In the genomic region with DNA sequence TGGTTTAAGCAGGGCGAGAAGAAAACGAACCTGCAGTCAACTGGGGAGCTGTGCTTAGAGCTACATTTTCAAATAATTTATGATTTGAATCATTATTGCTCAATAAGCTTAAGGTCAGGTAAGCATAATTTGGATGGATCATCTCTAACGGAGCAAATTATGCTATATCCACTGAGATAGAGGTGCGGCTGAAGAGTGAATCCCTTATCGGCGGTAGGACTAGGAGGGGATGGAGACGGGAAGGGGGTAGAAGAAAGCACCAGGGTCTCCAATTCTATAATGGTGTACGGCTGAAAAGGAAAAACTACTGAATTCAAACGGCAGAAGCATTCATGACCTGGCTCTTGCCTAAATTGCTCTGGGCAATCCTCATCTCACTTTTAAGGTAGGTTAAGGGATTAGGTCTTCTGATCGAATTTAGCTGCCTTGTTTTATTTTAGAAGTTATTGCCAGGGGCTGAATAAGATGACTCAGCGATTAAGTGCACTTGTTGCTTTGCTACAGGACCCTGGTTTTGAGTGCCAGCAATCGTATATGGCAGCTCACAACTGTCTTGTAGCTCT, we compare ENCODE assay signal across 9 mouse cellular contexts. TPM values are rescaled to one million over a fixed set of nuclear protein-coding genes. Genes with fewer than 3 reads are reported as not detected.
A peak's percentile ranks its signal among the peaks of the same experiment; 100 is the strongest.
DNase-seq lines count a peak whose midpoint lies in the region; ATAC-seq and TF ChIP-seq lines count a peak whose summit lies in the region.
"Had no signal": no experiment of that assay in that cellular context is flagged by ENCODE, and none has a peak within 500 bp of the region (broad histone marks: within the 10 kb centered on the region; RNA-seq: fewer than 3 reads in every experiment).

No protein-coding gene starts in this region.

- no peak for TF ChIP-seq CTCF in CH12.LX (conservative IDR thresholded peaks at IDR 0.05 in 1 of 2, IDR thresholded peaks at IDR 0.05 in 1 of 2; ENCODE audit: low read depth in 2 of 2, low read length in 2 of 2)

- no peak; the same call in 1 of the 2 replicates for TF ChIP-seq POLR2A in CH12.LX (IDR thresholded peaks at IDR 0.05; ENCODE audit: low read depth, low read length)

- no peak for DNase-seq in CH12.LX (ENCODE audit: extremely low read depth)
- DNase-seq in ovary, postnatal 10 days (ENCODE audit: low spot score), result no peak
- DNase-seq in frontal cortex, postnatal 36 days (ENCODE audit: low spot score in 2 of 2), result no peak

- dilution Hi-C loops in CH12.LX (cut with MboI; ENCODE audit: extremely low pct_ligation_motif_present, extremely low pct_unique_long_range_greater_than_20kb, low sequenced_read_pairs), result no loop called here

- H3K27ac ChIP-seq in CH12.LX (ENCODE audit: insufficient read depth, low read depth), result peak overlapping the region; percentile 78
- H3K27ac ChIP-seq in forebrain, embryonic 13.5 days, result 0 out of 2 replicates have a peak overlapping the region, but pooled peaks have one; percentile 83
- H3K27ac ChIP-seq in liver, embryonic 15.5 days (replicated peaks), result peak overlapping the region; percentile 87

- peak overlapping the region; percentile 72 for H3K9ac ChIP-seq in CH12.LX (ENCODE audit: insufficient read depth, low read depth)
- H3K9ac ChIP-seq in forebrain, embryonic 13.5 days, result peak overlapping the region; percentile 72
- H3K9ac ChIP-seq in liver, embryonic 15.5 days, result peak overlapping the region; percentile 75

- 7% methylated on average over 12 of the region's 12 CpGs for WGBS in forebrain, embryonic 13.5 days
- 2% methylated on average over 12 of the region's 12 CpGs for WGBS in liver, embryonic 15.5 days (ENCODE audit: insufficient replicate concordance)

- peaks cover 38% of the 10 kb centered on the region for H3K79me2 ChIP-seq in CH12.LX (replicated peaks; ENCODE audit: control insufficient read depth, extremely low read depth, insufficient read depth, poor library complexity, severe bottlenecking)

- in situ Hi-C loops in CH12.LX (cut with MboI; ENCODE audit: low pct_ligation_motif_present, low pct_unique_long_range_greater_than_20kb, low sequenced_read_pairs), result no loop called here

- peaks cover 69% of the 10 kb centered on the region for H3K4me1 ChIP-seq in erythroblast, embryonic 14.5 days (ENCODE audit: control insufficient read depth)
- H3K4me1 ChIP-seq in CH12.LX (ENCODE audit: control insufficient read depth in 1 of 2, insufficient read depth in 2 of 2), result peaks cover 3 to 35% of the 10 kb centered on the region in 2 experiments; a peak in 3 of 4 replicates
- peaks cover 35% of the 10 kb centered on the region for H3K4me1 ChIP-seq in forebrain, embryonic 13.5 days
- H3K4me1 ChIP-seq in liver, embryonic 15.5 days (replicated peaks), result peaks cover 64% of the 10 kb centered on the region

- H3K27me3 ChIP-seq in erythroblast, embryonic 14.5 days (ENCODE audit: control insufficient read depth), result no peaks in the 10 kb centered on the region
- H3K27me3 ChIP-seq in CH12.LX (replicated peaks), result no peaks in the 10 kb centered on the region
- H3K27me3 ChIP-seq in forebrain, embryonic 13.5 days, result no peaks in the 10 kb centered on the region
- no peaks in the 10 kb centered on the region for H3K27me3 ChIP-seq in liver, embryonic 15.5 days

- peak overlapping the region; percentile 93 for H3K4me2 ChIP-seq in CH12.LX (ENCODE audit: insufficient read depth, low read depth, poor library complexity, severe bottlenecking)
- H3K4me2 ChIP-seq in forebrain, embryonic 13.5 days, result peak overlapping the region; percentile 98
- peak overlapping the region; percentile 93 for H3K4me2 ChIP-seq in liver, embryonic 15.5 days

- H3K4me3 ChIP-seq in erythroblast, embryonic 14.5 days (replicated peaks), result peak overlapping the region; percentile 91
- peak overlapping the region; percentile 66 to 90 (median 88) for H3K4me3 ChIP-seq in CH12.LX (replicated peaks in 1 of 3; ENCODE audit: low read depth in 2 of 3, low read length in 2 of 3, poor library complexity in 1 of 3)
- H3K4me3 ChIP-seq in forebrain, embryonic 13.5 days, result peak overlapping the region; percentile 86
- H3K4me3 ChIP-seq in liver, embryonic 15.5 days (replicated peaks), result peak overlapping the region; percentile 85

- TF ChIP-seq RAD21 in CH12.LX (IDR thresholded peaks at IDR 0.05; ENCODE audit: low read depth, low read length), result no peak

- no peaks in the 10 kb centered on the region for H3K9me3 ChIP-seq in erythroblast, embryonic 14.5 days (ENCODE audit: control insufficient read depth, low read length)
- no peaks in the 10 kb centered on the region for H3K9me3 ChIP-seq in CH12.LX (replicated peaks; ENCODE audit: low read length)
- H3K9me3 ChIP-seq in forebrain, embryonic 13.5 days (replicated peaks), result no peaks in the 10 kb centered on the region
- no peaks in the 10 kb centered on the region for H3K9me3 ChIP-seq in liver, embryonic 15.5 days (replicated peaks)

- no peak for ATAC-seq in erythroblast, adult 5-6 weeks (replicated peaks; ENCODE audit: low FRiP score, poor library complexity, severe bottlenecking)
- no peak for ATAC-seq in forebrain, embryonic 13.5 days
- ATAC-seq in liver, embryonic 15.5 days (ENCODE audit: insufficient read depth), result no peak
- no peak for ATAC-seq in erythroid progenitor cell, adult 5-6 weeks (replicated peaks; ENCODE audit: low FRiP score, poor library complexity, severe bottlenecking)

- TF ChIP-seq EP300 in CH12.LX (IDR thresholded peaks at IDR 0.05; ENCODE audit: low read length), result 0 out of 2 replicates have a peak, but pooled peaks have one; percentile 19

- H3K36me3 ChIP-seq in erythroblast, embryonic 14.5 days (ENCODE audit: control insufficient read depth), result peaks cover 55% of the 10 kb centered on the region
- peaks cover 27 to 44% of the 10 kb centered on the region in 2 experiments for H3K36me3 ChIP-seq in CH12.LX (replicated peaks in 1 of 2; ENCODE audit: control insufficient read depth in 1 of 2, insufficient read depth in 1 of 2, low read length in 1 of 2)
- H3K36me3 ChIP-seq in forebrain, embryonic 13.5 days (ENCODE audit: poor library complexity, severe bottlenecking), result peaks cover 35% of the 10 kb centered on the region
- H3K36me3 ChIP-seq in liver, embryonic 15.5 days (replicated peaks), result peaks cover 51% of the 10 kb centered on the region

RNA-seq across cellular contexts. Expression of a gene that starts 1.5 kb away (rescaled TPM):
- polyA plus RNA-seq in erythroblast, embryonic 14.5 days (2012), result 1.7 and 1.8 TPM in 2 replicates
- total RNA-seq in erythroblast, adult 5-6 weeks (2015; ENCODE audit: low replicate concordance), result 9.6 and 10.8 TPM in 2 replicates
- 11.2 and 14.6 TPM in 2 replicates for total RNA-seq in erythroblast, adult 5-6 weeks (2017; ENCODE audit: low replicate concordance)
- 48.0 and 50.4 TPM in 2 replicates for total RNA-seq in CH12.LX (2012; rRNA removed)
- total RNA-seq in CH12.LX (2014; rRNA removed), result 36.3 and 41.2 TPM in 2 replicates
- 45.1 and 57.0 TPM in 2 replicates for polyA plus RNA-seq in CH12.LX (2012; ENCODE audit: insufficient read length, low read depth)
- polyA plus RNA-seq in forebrain, embryonic 13.5 days (2015; fragmentation: Nextera tagmentation; extraction: Ambion mirVana), result 46.4 and 49.4 TPM in 2 replicates
- 19.3 and 20.5 TPM in 2 replicates for polyA plus RNA-seq in liver, embryonic 15.5 days (2015; fragmentation: Nextera tagmentation; extraction: Ambion mirVana)
- total RNA-seq in erythroid progenitor cell, adult 5-6 weeks (2015; ENCODE audit: low replicate concordance), result 24.9 and 35.6 TPM in 2 replicates
- total RNA-seq in erythroid progenitor cell, adult 5-6 weeks (2017; ENCODE audit: low replicate concordance), result 31.8 and 40.2 TPM in 2 replicates

RNA-seq across cellular contexts. Expression of a gene that starts 8.6 kb away (rescaled TPM):
- polyA plus RNA-seq in erythroblast, embryonic 14.5 days (2012), result 77.0 and 92.3 TPM in 2 replicates
- 32.1 and 45.4 TPM in 2 replicates for total RNA-seq in erythroblast, adult 5-6 weeks (2015; ENCODE audit: low replicate concordance)
- 72.9 and 103 TPM in 2 replicates for total RNA-seq in erythroblast, adult 5-6 weeks (2017; ENCODE audit: low replicate concordance)
- total RNA-seq in CH12.LX (2012; rRNA removed), result 151 and 202 TPM in 2 replicates
- 190 and 209 TPM in 2 replicates for total RNA-seq in CH12.LX (2014; rRNA removed)
- 185 and 244 TPM in 2 replicates for polyA plus RNA-seq in CH12.LX (2012; ENCODE audit: insufficient read length, low read depth)
- polyA plus RNA-seq in forebrain, embryonic 13.5 days (2015; fragmentation: Nextera tagmentation; extraction: Ambion mirVana), result 125 and 154 TPM in 2 replicates
- 59.8 and 63.4 TPM in 2 replicates for polyA plus RNA-seq in liver, embryonic 15.5 days (2015; fragmentation: Nextera tagmentation; extraction: Ambion mirVana)
- 143 and 183 TPM in 2 replicates for total RNA-seq in erythroid progenitor cell, adult 5-6 weeks (2015; ENCODE audit: low replicate concordance)
- total RNA-seq in erythroid progenitor cell, adult 5-6 weeks (2017; ENCODE audit: low replicate concordance), result 140 and 476 TPM in 2 replicates

RNA-seq across cellular contexts. Expression of a gene that starts 10.2 kb away (rescaled TPM):
- polyA plus RNA-seq in erythroblast, embryonic 14.5 days (2012), result 18.6 and 31.0 TPM in 2 replicates
- total RNA-seq in erythroblast, adult 5-6 weeks (2015; ENCODE audit: low replicate concordance), result 20.8 and 24.2 TPM in 2 replicates
- 13.5 and 26.3 TPM in 2 replicates for total RNA-seq in erythroblast, adult 5-6 weeks (2017; ENCODE audit: low replicate concordance)
- total RNA-seq in CH12.LX (2012; rRNA removed) (109 and 125 TPM in 2 replicates), CH12.LX (2014; rRNA removed) (108 and 119 TPM in 2 replicates)
- polyA plus RNA-seq in CH12.LX (2012; ENCODE audit: insufficient read length, low read depth), result 127 and 132 TPM in 2 replicates
- polyA plus RNA-seq in forebrain, embryonic 13.5 days (2015; fragmentation: Nextera tagmentation; extraction: Ambion mirVana), result 166 and 168 TPM in 2 replicates
- polyA plus RNA-seq in liver, embryonic 15.5 days (2015; fragmentation: Nextera tagmentation; extraction: Ambion mirVana), result 59.7 and 59.9 TPM in 2 replicates
- total RNA-seq in erythroid progenitor cell, adult 5-6 weeks (2015; ENCODE audit: low replicate concordance), result 42.8 and 69.2 TPM in 2 replicates
- 19.0 and 29.3 TPM in 2 replicates for total RNA-seq in erythroid progenitor cell, adult 5-6 weeks (2017; ENCODE audit: low replicate concordance)

RNA-seq across cellular contexts. Expression of a gene that starts 20.9 kb away (rescaled TPM):
- not detected in 2 replicates for polyA plus RNA-seq in erythroblast, embryonic 14.5 days (2012)
- total RNA-seq in erythroblast, adult 5-6 weeks (2015; ENCODE audit: low replicate concordance), result not detected in 2 replicates
- not detected in 2 replicates for total RNA-seq in erythroblast, adult 5-6 weeks (2017; ENCODE audit: low replicate concordance)
- total RNA-seq in CH12.LX (2012; rRNA removed), result 0.21 TPM in 1 of 2 replicates, not detected in the other
- total RNA-seq in CH12.LX (2014; rRNA removed), result not detected in 2 replicates
- polyA plus RNA-seq in CH12.LX (2012; ENCODE audit: insufficient read length, low read depth), result 0.23 TPM in 1 of 2 replicates, not detected in the other
- not detected in 2 replicates for polyA plus RNA-seq in forebrain, embryonic 13.5 days (2015; fragmentation: Nextera tagmentation; extraction: Ambion mirVana)
- not detected in 2 replicates for polyA plus RNA-seq in liver, embryonic 15.5 days (2015; fragmentation: Nextera tagmentation; extraction: Ambion mirVana)
- total RNA-seq in erythroid progenitor cell, adult 5-6 weeks (2015; ENCODE audit: low replicate concordance), result not detected in 2 replicates
- not detected in 2 replicates for total RNA-seq in erythroid progenitor cell, adult 5-6 weeks (2017; ENCODE audit: low replicate concordance)
- total RNA-seq: gastrocnemius, postnatal 4 days had no signal

RNA-seq across cellular contexts. Expression of a gene that starts 24.6 kb away (rescaled TPM):
- polyA plus RNA-seq in erythroblast, embryonic 14.5 days (2012), result 0.54 and 0.63 TPM in 2 replicates
- total RNA-seq in erythroblast, adult 5-6 weeks (2015; ENCODE audit: low replicate concordance), result 5.4 TPM in 1 of 2 replicates, not detected in the other
- total RNA-seq in erythroblast, adult 5-6 weeks (2017; ENCODE audit: low replicate concordance), result 0.43 and 4.3 TPM in 2 replicates
- total RNA-seq in CH12.LX (2012; rRNA removed) (14.1 and 21.9 TPM in 2 replicates), CH12.LX (2014; rRNA removed) (6.4 and 7.3 TPM in 2 replicates)
- 10.4 and 11.7 TPM in 2 replicates for polyA plus RNA-seq in CH12.LX (2012; ENCODE audit: insufficient read length, low read depth)
- polyA plus RNA-seq in forebrain, embryonic 13.5 days (2015; fragmentation: Nextera tagmentation; extraction: Ambion mirVana), result 39.4 and 49.1 TPM in 2 replicates
- 9.9 and 11.0 TPM in 2 replicates for polyA plus RNA-seq in liver, embryonic 15.5 days (2015; fragmentation: Nextera tagmentation; extraction: Ambion mirVana)
- total RNA-seq in erythroid progenitor cell, adult 5-6 weeks (2015; ENCODE audit: low replicate concordance), result 4.3 and 10.5 TPM in 2 replicates
- 1.4 and 2.8 TPM in 2 replicates for total RNA-seq in erythroid progenitor cell, adult 5-6 weeks (2017; ENCODE audit: low replicate concordance)
